ENCODE assay signal across 21 mouse cellular contexts in the genomic region with DNA sequence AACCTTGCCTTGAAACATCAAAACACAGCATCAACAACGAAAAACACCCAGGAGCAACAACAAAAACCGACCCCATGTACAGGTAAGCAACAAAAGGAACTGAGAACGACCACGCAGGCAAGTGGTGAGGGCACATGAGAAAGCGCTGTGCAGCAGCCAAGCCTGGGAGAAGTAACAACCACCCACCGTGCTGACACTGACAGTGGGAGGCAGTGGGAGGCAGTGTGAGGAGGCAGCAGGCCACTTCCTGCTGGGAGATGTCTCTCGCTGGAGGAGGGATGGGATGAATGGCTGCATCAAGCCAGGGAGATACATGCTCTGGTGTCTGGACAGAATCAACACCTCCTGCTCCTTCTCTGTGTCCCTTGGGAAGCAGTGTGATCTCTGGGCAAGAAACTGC. TPM values are rescaled to one million over a fixed set of nuclear protein-coding genes. Genes with fewer than 3 reads are reported as not detected.
DNase-seq lines count a peak whose midpoint lies in the region; ATAC-seq lines count a peak whose summit lies in the region.
"Had no signal": no experiment of that assay in that cellular context is flagged by ENCODE, and none has a peak within 500 bp of the region (broad histone marks: within the 10 kb centered on the region; RNA-seq: fewer than 3 reads in every experiment).

No protein-coding gene starts in this region.

- H3K9me3 ChIP-seq in megakaryocyte, embryonic 14.5 days = no peaks in the 10 kb centered on the region
- H3K9me3 ChIP-seq: embryonic facial prominence, embryonic 10.5 days; heart, embryonic 10.5 days; hindbrain, embryonic 12.5 days had no signal

- no peak for DNase-seq in frontal cortex, postnatal 10 days (ENCODE audit: low spot score in 2 of 2)
- DNase-seq in MN1 (ENCODE audit: low spot score) = peak; percentile 55
- no peak for DNase-seq in adipocyte (ENCODE audit: low spot score)
- DNase-seq: adrenal gland, adult 8-10 months; adrenal gland, postnatal 36 days; cerebellum, adult 9-10 months; cerebellum, postnatal 25 days; forebrain, postnatal 0 days; heart, adult 18-20 months; heart, postnatal 10 days; heart, postnatal 4 days had no signal

- peaks cover 73% of the 10 kb centered on the region for H3K36me3 ChIP-seq in megakaryocyte, embryonic 14.5 days (replicated peaks; ENCODE audit: low read length)

- no peaks in the 10 kb centered on the region for H3K27me3 ChIP-seq in megakaryocyte, embryonic 14.5 days (replicated peaks)
- H3K27me3 ChIP-seq: CH12.LX; hindbrain, embryonic 12.5 days had no signal

- H3K4me1 ChIP-seq in megakaryocyte, embryonic 14.5 days = peaks cover 66% of the 10 kb centered on the region
- H3K4me1 ChIP-seq in brown adipose tissue, adult 24 weeks (ENCODE audit: control insufficient read depth, insufficient read depth, insufficient read length, low read length) = peaks cover 32% of the 10 kb centered on the region

- H3K4me3 ChIP-seq in megakaryocyte, embryonic 14.5 days (replicated peaks) = peak overlapping the region; percentile 77
- H3K4me3 ChIP-seq in brown adipose tissue, adult 24 weeks (ENCODE audit: insufficient read depth, low read depth, low read length) = no peak overlapping the region
- H3K4me3 ChIP-seq: embryonic facial prominence, embryonic 10.5 days; heart, embryonic 10.5 days; hindbrain, embryonic 12.5 days had no signal

- peak overlapping the region; percentile 91 for H3K27ac ChIP-seq in brown adipose tissue, adult 24 weeks (replicated peaks; ENCODE audit: low read depth, low read length)
- H3K27ac ChIP-seq: embryonic facial prominence, embryonic 10.5 days; heart, embryonic 10.5 days; hindbrain, embryonic 12.5 days had no signal

- peak; percentile 47; the same call in 1 of the 2 replicates for ATAC-seq in frontal cortex, adult (ENCODE audit: low TSS enrichment)
- ATAC-seq in megakaryocyte, adult 5-6 weeks (ENCODE audit: poor library complexity, severe bottlenecking) = no peak
- ATAC-seq: forebrain, postnatal 0 days; hindbrain, embryonic 16.5 days; inflammation-experienced regulatory T-cells, adult 6 months had no signal

RNA-seq across cellular contexts. Expression of gene Wdr73, which starts 3.9 kb away (rescaled TPM):
- 4.8 and 13.1 TPM in 2 replicates for polyA plus RNA-seq in megakaryocyte, embryonic 14.5 days (2012; ENCODE audit: insufficient read depth, low replicate concordance)
- 5.8 and 6.0 TPM in 2 replicates for total RNA-seq in megakaryocyte, adult 5-6 weeks (2015)
- 6.4 and 9.7 TPM in 2 replicates for total RNA-seq in megakaryocyte, adult 5-6 weeks (2017)
- 10.4 and 19.3 TPM in 2 replicates for polyA plus RNA-seq in brown adipose tissue, adult 24 weeks (2012; ENCODE audit: insufficient read depth, insufficient read length, missing spikeins)

RNA-seq across cellular contexts. Expression of gene Nmb, which starts 7.7 kb away (rescaled TPM):
- 7.8 TPM in 1 of 2 replicates, not detected in the other for polyA plus RNA-seq in megakaryocyte, embryonic 14.5 days (2012; ENCODE audit: insufficient read depth, low replicate concordance)
- 6.1 and 9.2 TPM in 2 replicates for total RNA-seq in megakaryocyte, adult 5-6 weeks (2015)
- 0.59 and 1.3 TPM in 2 replicates for total RNA-seq in megakaryocyte, adult 5-6 weeks (2017)
- 7.3 and 9.1 TPM in 2 replicates for polyA plus RNA-seq in brown adipose tissue, adult 24 weeks (2012; ENCODE audit: insufficient read depth, insufficient read length, missing spikeins)

RNA-seq across cellular contexts. Expression of gene Zscan2, which starts 36.4 kb away (rescaled TPM):
- 3.6 and 5.8 TPM in 2 replicates for polyA plus RNA-seq in megakaryocyte, embryonic 14.5 days (2012; ENCODE audit: insufficient read depth, low replicate concordance)
- 1.6 and 2.0 TPM in 2 replicates for total RNA-seq in megakaryocyte, adult 5-6 weeks (2015)
- total RNA-seq in megakaryocyte, adult 5-6 weeks (2017) = 1.5 and 2.9 TPM in 2 replicates
- 1.5 TPM in 1 of 2 replicates, not detected in the other for polyA plus RNA-seq in brown adipose tissue, adult 24 weeks (2012; ENCODE audit: insufficient read depth, insufficient read length, missing spikeins)

RNA-seq across cellular contexts. Expression of gene Sec11a, which starts 50.4 kb away (rescaled TPM):
- polyA plus RNA-seq in megakaryocyte, embryonic 14.5 days (2012; ENCODE audit: insufficient read depth, low replicate concordance) = 2.2 and 6.9 TPM in 2 replicates
- 139 and 169 TPM in 2 replicates for total RNA-seq in megakaryocyte, adult 5-6 weeks (2015)
- 344 and 355 TPM in 2 replicates for total RNA-seq in megakaryocyte, adult 5-6 weeks (2017)
- 61.2 and 77.2 TPM in 2 replicates for polyA plus RNA-seq in brown adipose tissue, adult 24 weeks (2012; ENCODE audit: insufficient read depth, insufficient read length, missing spikeins)
